Mouse (Mus musculus): Measurements from ENCODE around the gene Sh3bp5. TPM values are rescaled to one million over a fixed set of nuclear protein-coding genes. Genes with fewer than 3 reads are reported as not detected.

Sh3bp5 gene
- total RNA-seq, 2 experiments from 2014 or later, result 136 to 182 TPM

DNA sequence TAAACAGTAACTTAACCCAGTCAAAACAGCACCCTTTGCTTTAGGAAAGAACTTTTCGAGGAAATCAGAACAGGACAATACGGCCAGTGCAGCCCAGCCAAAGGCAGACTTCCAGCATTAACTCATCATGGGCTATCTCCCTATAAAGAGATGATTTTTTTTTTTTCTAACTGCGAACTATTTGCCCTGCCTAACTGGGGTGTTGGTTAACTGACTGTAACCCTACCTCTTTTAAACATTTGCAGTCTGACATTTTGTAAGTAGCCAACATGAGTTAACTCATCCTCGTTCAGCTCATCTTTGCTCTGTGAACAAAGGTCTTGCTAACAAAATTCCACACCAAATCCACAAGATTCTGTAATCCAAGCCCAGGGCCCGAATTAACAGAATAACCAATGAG lies 1.5 kb downstream of the Sh3bp5 start:
- DNase-seq (ENCODE audit: low spot score in 2 of 2), result no peak

GRCm38 (mm10) chr14:31433851-31434360 lies 2.0 kb downstream of the Sh3bp5 start:
- DNase-seq (ENCODE audit: low spot score in 2 of 2), result no peak

- DNase-seq (ENCODE audit: low spot score in 2 of 2), result no peak
Measured at GRCm38 (mm10) chr14:31433126-31433525, 2.8 kb downstream of the Sh3bp5 start.

- DNase-seq (ENCODE audit: low spot score in 2 of 2), result no peak
Measured at GRCm38 (mm10) chr14:31432424-31432823, 3.5 kb downstream of the Sh3bp5 start.

GRCm38 (mm10) chr14:31431789-31432330 lies 4.0 kb downstream of the Sh3bp5 start:
- DNase-seq (ENCODE audit: low spot score in 2 of 2), result no peak

DNA sequence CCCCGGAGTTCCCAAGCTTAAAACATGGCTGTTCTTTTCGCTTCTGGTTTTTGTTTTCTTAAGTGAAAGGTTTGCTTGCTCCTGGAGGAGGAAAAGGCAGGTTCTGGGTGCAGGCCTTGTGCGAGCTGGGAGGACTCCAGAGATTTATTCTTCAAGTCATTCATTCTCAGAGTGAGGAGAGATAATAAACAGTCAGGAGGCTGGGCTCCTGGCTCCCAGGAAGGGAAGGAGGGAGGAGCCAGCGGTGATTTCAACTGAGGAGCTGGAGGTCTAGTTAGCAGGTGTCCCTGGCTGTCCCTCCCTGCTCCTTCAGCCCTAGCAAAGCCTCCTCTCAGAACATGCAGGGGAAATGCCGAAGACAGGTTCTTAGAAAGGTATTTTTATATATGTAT lies 6.9 kb downstream of the Sh3bp5 start:
- DNase-seq (ENCODE audit: low spot score in 2 of 2), result no peak

DNA sequence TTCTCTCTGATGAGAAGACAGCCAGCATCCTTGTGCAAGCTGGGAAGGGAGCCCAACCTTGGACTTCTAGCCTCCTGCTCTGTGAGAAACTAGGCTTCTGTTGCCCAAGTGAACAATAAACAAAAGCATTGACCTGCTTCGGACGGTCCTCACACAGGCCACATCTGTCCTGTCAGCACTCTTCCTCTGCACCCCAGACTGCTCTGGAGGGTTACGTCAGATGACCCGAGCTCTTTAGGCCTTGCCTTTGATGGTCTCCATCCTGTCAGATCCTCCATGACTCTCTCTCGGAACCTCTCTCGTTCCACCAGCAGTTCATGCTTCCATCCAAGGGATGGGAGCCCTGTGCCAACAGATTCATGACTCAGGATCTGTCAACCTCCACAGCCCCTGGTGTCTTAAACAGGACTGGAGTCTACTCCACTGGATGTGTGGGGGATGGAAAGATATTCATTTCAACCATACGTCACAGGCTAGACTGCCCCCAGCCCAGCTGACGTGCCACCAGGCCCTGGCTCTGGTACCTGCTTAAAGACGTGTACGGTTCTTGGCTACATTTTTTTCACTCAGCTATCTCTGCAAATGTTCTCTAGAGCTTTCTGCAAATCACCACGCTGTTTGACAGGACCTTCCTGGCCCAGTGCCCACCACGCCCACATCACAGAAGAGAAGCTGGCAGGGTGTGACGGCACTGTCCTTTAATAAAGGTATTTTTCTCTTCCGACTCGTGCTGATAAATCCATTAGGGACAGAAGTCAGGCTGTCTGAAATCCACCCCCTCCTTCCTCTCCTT lies 7.5 kb downstream of the Sh3bp5 start:
- peak; percentile 76 to 79 for DNase-seq (ENCODE audit: low spot score in 2 of 2)

- DNase-seq (ENCODE audit: low spot score in 2 of 2), result peak in 1 of 2 experiments; percentile 55
Measured at GRCm38 (mm10) chr14:31422961-31423791, 12.7 kb downstream of the Sh3bp5 start.

GRCm38 (mm10) chr14:31422395-31422794 lies 13.5 kb downstream of the Sh3bp5 start:
- DNase-seq (ENCODE audit: low spot score in 2 of 2), result no peak

DNA sequence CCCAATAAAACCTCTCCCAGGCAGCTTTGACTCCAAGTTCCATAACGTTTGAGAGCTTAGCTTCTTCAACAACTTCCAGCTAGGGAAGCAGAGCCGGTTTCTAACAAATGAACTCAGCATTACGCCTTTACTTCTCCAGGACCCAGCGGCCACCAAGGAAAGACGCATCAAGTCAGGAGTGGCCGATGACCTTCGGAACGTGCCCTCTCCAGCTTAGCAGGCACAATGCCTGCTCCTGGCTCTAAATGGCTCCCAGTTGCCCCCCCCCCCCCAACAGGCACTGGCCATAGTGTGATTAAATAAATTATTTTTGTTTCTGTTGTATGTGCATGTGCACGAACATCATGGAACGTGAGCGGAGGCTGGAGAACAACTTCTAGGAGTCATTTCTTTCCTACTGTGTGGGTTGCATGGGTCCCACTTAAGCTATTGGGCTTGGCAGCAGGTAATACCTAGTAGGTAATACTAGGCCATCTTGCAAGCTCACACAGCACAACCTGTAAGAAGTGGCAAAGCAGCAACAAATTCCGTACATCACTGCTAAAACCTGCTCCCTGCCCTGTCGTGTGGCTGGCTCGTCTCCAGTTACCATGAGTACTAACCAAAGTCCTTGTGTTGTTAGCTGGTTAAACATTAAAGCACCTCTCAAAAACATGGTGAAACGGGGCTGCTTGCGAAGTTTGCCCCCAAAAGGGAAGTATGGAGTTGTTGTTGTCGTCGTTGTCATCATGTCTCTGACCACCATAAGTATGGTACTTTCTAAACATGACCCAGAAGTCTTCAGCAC lies 14.2 kb downstream of the Sh3bp5 start:
- no peak for DNase-seq (ENCODE audit: low spot score in 2 of 2)

DNA sequence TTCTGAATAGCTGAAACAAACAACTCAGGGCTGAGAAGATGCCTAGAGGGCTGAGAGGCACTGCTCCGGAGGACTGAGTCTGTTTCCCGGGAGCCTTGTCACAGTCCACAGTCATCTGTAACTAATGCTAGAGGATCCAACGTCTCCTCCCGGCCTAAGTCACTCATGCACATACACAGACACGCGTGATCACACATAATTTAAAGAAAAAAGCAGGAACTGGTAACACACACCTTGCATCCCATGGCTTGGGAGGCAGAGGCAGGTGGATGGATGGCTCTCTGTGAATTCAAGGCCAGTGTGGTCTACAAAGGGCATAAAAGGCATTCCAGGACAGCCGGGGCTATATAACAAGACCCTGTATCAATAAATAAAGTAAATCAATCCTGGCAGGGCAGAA lies 14.9 kb downstream of the Sh3bp5 start:
- DNase-seq (ENCODE audit: low spot score in 2 of 2), result no peak

DNA sequence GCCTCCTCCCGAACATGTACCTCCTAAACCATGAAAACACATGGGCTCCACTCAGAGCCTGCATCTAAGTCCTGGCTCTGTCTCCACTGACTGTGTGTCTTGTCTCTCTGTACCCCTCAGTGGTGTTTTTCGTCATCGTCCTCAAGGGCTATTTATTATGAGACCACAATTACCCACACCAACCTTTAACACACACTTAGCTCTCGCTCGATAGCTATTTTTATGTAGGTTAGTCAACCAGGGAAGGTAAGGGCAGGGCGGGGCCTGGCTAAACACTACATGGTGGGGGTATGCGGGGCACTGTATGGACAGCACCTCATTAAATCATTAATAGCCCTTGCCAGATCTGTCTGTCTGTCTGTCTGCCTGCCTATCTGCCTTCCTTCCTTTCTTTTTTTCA lies 15.3 kb downstream of the Sh3bp5 start:
- no peak for DNase-seq (ENCODE audit: low spot score in 2 of 2)

GRCm38 (mm10) chr14:31420135-31420534 lies 15.7 kb downstream of the Sh3bp5 start:
- no peak for DNase-seq (ENCODE audit: low spot score in 2 of 2)

DNA sequence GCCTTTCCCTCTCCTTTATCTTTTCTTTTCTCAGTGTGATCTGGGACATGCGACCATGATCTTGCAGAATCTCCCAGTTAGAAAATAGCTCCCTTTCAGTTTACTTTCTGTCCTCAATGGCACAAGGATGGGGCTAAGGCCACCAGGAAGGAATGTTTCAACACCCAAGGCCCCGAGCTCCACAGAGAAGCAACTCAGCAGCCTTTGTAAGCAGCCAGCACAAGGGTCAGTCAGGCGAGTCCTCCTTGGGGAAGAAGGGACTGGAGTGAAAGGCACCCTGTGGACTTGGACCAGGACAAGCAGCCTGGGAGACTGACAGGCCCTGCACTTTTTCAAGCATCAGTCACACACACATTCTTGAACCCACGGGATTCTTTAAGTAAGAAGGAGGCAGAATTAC lies 16.6 kb downstream of the Sh3bp5 start:
- no peak for DNase-seq (ENCODE audit: low spot score in 2 of 2)

- DNase-seq (ENCODE audit: low spot score in 2 of 2), result no peak
Measured at GRCm38 (mm10) chr14:31416835-31417549, 18.9 kb downstream of the Sh3bp5 start.

- DNase-seq (ENCODE audit: low spot score in 2 of 2), result no peak
Measured at GRCm38 (mm10) chr14:31416411-31416810, 19.5 kb downstream of the Sh3bp5 start.

GRCm38 (mm10) chr14:31414967-31415376 lies 20.9 kb downstream of the Sh3bp5 start:
- no peak for DNase-seq (ENCODE audit: low spot score in 2 of 2)

GRCm38 (mm10) chr14:31414235-31414966 lies 21.5 kb downstream of the Sh3bp5 start:
- DNase-seq (ENCODE audit: low spot score in 2 of 2), result no peak

DNA sequence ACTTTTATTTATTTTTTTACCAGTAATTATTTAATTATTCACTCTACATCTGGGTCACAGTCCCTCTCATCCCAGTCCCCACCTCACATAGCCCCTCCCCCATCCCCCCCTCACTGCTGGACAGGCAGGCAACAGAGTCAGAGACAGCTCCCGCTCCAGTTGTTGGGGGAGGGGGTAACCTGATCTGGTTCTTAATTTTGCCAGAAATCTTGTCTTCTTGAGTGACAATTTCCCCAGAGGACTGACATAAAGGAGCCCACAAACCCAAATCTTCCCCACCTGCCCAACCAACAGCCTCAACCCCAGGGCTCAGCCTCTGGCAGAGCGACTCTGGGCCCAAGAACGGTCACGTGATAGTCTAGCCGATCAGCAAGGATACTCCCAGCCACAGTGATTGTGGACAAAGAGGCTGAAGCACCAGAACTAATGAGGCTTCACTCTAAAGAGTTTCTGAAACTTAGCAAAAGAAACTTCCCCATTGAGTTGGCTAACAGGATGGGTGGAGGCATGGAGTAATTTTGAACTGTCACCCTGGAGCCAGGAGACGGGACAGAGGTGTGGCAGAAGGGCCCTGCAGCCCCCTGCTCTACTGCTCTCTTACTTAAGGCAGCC lies 22.3 kb downstream of the Sh3bp5 start:
- no peak for DNase-seq (ENCODE audit: low spot score in 2 of 2)
